Mouse (Mus musculus): ENCODE measurements around the gene Lin52.

Gene Lin52

DNA sequence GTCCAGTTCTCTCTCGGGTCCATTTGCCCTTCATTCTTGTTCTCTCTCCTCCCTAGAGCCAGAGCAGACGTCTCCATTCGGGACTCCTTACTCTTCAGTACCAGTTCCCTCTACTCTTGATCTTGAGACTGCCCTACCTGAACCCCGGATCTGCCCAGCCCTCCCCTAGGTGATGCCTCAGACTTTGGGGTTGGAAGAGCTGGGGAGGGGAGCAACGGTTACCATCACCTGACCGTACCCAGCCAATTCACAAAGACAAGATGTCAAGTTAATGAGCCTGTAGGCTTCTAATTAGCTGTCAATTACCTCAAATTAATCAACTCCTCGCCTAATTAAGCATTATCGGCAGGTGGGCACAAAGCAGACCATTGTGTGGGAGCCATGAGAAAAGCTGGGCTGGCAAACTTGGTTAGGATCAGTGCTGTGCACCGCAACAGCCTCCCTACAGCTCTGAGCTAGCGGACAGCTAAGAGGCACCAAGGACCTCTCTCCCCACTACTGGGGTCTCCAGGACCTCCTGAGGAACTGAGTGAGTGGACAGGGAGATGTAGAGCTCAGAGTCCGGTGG lies 90.3 kb downstream of the Lin52 start:
- DNase-seq: peak; percentile 97

DNA sequence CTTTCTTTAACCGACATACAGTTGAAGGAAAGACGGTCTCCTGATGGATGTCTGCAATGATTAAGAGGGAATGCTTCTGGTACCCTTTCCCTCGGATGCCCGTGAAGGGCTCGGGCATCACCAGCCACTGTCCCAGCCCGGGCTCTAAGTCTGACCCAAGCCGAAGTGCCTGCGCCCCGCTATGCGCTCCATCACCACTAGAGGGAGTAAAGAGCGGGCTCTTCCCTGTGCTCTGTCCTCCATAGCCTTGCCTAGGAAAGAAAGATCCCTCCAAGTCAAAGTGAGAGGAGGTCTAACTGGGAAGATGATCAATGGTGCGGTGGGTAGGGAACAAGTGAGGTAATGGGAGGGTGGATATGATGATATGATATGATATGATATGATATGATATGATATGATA lies 94.8 kb downstream of the Lin52 start:
- DNase-seq: peak; percentile 89

DNA sequence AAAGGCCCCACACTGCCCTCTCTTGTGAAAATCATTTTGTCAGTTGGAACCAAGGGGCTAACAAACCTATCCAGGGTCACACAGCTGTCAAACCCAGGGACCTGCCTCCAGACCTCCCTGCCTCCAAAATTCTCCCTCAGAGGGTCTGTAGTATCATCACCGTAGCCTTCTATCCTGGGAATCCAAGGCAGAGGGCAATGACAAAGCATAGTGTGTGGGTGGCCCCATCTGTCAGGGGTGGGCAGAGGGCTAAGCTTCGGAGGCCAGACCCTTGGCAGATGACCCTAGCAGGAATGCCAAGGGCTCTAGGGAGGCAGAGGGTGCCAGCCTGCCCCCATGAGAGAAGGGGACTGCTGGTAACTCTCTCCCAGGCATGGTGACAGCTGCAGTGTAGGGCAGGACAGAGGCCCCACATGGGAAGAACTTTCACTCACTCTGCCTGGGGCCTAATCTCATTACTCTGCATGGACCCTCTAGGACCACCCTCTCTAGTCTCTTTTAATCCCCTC lies 95.4 kb downstream of the Lin52 start:
- peak; percentile 91 for DNase-seq

- DNase-seq: peak; percentile 90
Measured at GRCm38 (mm10) chr12:84548251-84548650, 97.0 kb downstream of the Lin52 start.

DNA sequence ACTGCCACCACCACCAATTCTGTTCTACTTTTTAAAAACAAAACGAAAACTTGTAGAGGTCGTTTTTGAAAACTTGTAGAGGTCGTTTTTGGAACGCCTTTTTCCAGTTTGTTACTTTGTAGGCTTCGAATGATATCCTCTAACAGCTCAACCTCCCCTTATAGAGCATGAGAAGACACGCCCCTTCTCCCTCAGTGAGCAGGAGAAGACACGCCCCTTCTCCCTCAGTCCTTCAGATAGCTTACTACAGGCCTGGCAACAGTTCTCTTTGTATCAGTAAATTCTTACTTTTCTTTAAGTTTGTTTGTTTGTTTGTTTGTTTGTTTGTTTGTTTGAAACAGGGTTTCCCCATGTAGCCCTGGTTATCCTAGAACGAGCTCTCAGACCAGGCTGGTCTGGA lies 104.0 kb downstream of the Lin52 start:
- DNase-seq: no peak

DNA sequence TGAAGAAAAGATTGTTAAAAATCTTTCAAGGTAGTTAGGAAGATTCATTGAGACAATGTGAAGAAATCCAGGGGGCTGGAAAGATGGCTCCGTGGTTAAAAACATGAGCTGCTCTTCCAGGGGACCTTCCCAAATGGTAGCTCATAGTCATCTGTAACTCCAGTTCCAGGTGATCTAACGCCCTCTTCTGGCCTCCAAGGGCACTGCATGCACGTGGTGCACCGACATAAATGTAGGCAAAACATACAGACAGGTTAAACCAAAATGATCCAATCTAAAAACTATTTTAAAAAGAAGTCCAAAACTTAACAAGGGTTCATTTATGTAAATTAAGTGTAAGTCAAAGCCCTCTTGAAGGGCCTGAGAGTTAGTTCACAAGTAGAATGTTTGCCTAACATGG lies 111.3 kb downstream of the Lin52 start:
- peak; percentile 51 for DNase-seq

DNA sequence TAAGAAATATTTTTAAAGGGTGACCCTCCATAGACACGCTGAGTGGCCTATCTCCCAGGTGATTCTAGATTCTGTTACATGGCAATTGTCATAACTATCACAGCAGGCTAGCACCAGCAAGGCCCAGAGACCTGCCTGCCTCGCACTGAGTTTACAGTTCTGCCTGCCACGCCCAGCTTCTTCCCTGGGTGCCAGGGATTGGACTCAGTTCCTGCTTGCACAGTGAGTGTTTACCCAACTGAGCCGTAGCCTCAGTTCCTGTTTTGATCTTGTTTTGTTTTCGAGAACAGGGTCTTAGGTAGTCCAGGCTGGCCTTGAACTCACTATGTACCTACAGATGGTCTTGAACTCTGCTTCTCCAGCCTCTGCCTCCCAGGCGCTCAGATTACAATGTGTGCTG lies 116.4 kb downstream of the Lin52 start:
- DNase-seq: no peak

DNA sequence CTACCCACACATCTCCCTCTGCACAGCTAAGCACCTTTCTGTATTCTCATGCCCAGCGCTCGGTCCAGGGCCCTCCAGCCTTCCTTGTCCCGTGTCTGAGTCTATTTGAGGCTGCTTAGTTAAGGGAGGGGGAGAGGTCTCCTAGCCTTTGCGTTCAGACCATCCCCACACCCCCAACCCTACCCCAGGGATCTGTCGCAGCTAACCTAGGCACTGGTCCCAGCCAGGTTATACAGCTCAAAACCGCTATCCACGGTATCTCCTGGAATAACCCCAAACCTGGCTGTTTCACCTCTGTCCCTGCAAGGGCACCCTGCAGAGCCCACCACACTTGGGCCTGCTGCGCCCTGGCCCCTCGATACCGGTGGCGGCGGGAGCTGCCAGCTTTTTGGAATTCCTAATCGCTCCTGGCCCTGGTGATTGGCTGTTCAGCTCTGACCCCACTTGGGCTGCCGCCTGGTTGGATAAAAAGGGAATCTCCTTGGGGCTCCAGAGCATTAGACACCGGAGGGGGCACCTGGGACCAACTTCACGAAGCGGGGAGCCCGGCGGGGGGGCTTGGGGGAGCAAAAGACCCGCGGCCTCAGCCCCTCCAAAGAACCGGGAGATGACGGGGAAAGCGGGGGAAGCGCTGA lies 118.2 kb downstream of the Lin52 start, which contains the start of gene Vsx2:
Vsx2 (plus strand) TSS at position 427 of the 635 bp plus-strand sequence.
- DNase-seq: peak; percentile 84

- DNase-seq: peak; percentile 58
Measured at GRCm38 (mm10) chr12:84569976-84570693, 118.9 kb downstream of the Lin52 start.

DNA sequence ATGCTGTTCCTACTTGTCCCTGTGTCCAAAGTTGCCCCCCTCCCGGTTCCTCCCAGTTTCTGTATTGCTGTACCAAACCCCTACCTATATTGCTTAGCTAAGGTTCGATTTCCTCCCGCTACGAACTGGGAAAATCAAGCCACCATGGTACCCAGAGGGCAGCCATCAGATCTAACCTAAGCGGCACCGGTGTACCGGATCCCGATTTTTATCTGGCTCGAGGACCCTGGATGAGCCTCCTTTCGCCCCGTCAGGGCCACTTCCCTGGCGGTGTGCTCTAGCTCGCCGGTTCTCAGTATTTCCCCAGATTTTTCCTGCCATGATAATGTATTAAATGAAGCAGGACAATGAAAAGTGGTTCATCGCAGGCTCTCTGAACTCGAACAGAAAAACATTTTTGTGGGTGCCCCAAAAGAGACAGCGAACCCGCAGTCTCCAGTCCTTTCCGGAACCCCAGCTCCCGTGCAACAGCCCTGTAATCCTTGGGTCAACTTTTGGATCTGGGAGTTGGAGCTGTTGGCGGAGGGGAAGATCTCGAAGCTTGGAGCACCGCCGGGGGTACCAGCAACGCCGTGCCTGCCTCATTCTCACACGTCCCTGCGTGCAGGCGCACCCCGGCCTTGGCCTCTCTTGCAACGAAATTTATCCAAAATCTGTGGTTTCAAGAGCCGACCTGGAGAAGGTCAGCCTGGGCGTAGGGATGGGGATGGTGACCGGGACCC lies 119.6 kb downstream of the Lin52 start:
- peak; percentile 45 for DNase-seq

- DNase-seq: peak; percentile 40
Measured at GRCm38 (mm10) chr12:84571466-84572340, 120.5 kb downstream of the Lin52 start.

DNA sequence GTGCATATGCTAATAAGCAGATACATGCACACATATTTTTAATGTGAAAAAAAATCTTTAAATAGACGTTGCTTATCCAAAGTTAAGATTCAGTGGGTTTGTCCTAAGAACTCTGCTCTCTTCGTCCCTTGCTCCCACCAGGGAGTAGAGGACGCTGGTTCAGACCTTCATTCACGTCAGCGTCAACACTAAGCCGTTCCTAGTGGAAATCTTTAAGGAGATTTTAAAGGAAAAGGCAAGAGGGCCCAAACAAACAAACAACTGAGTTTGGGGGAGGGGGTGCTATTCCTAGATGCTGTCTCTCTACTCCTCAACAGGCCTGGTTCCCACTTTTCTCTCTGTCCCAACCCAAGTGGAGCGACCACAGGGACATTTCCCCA lies 121.1 kb downstream of the Lin52 start:
- no peak for DNase-seq

DNA sequence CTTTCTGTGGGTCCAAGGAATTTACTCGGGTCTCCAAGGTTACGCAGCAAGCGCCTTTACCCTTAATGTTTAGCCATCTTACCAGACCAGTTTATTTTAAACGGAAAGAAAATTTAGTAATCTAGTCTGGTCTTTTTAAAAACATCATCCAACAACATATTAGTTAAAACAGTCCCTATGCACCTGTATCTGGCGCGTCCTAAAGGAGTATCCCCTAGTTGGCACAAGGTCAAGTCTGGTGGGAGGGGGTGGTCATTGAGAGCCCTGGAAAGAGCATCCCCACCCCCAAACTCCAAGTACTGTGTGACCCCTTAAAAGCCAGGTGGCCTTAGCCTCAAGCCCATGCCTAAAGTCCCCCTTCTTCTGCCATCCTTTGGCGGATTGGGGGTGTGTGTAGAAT lies 121.9 kb downstream of the Lin52 start:
- no peak for DNase-seq

GRCm38 (mm10) chr12:84577768-84578439 lies 126.7 kb downstream of the Lin52 start:
- peak; percentile 71 for DNase-seq

GRCm38 (mm10) chr12:84578440-84578770 lies 127.2 kb downstream of the Lin52 start:
- DNase-seq: peak; percentile 60

DNA sequence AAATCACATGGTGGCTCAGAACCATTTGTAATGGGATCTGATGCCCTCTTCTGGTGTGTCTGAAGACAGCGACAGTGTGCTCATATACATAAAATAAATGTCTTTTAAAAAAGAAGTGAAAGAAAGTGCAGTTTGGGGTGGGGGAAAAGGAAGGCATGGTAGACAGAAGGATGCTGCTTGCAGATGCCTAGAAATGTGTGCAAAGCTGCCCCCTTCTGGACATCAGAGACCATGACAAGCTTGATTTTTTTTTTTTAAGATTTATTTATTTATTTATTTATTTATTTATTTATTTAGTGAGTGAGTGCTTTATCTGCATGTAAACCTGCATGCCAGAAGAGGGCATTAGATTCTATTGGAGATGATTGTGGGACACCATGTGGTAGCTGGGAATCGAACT lies 130.1 kb downstream of the Lin52 start:
- DNase-seq: peak; percentile 61

GRCm38 (mm10) chr12:84589825-84590761 lies 138.9 kb downstream of the Lin52 start:
- DNase-seq: peak; percentile 93

Measured in retina, postnatal 1 day (tissue).